Mouse (Mus musculus): ENCODE measurements around the gene Rtl8c.
"Not testable (repeated sequence)": the region's sequence is repeated elsewhere in the genome, so short reads cannot be mapped to it uniquely, and the experiment has no call there.

DNA sequence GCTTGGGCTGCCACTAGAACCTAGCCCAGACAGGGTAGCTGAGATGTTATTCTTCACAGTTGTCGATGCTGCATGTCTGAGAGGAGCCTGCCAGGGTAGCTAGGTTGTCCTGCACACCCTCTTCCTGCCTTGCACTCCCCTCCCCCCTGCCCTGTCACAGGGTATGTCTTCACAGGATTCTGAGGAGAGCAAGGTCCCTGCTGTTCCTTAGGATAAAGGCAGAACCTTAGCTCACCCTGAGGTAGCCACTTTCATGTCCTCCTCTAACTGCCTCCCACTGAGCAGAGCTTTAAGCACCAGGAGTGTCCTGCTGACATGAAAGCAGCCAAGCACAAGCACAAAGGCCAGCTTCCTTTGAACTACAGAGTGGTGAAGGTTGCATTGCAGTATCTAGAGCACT is 1.7 kb upstream of the Rtl8c start:
- TF ChIP-seq CTCF (conservative IDR thresholded peaks at IDR 0.05; ENCODE audit: low read length); NANOG (IDR thresholded peaks at IDR 0.05; ENCODE audit: borderline replicate concordance, low read length): not testable (repeated sequence)
